Mouse (Mus musculus) midbrain, embryonic 15.5 days (tissue): ENCODE data around the gene Stk35. TPM values are rescaled to one million over a fixed set of nuclear protein-coding genes. Genes with fewer than 3 reads are reported as not detected.

Experiments
- ATAC-seq: fragments of 200-750 bp; cut with Nextera tagmentation; replicated peaks from 2 replicates; pipeline ENCODE4 v1.8.0; 2017; ENCODE audit warnings: moderate TSS enrichment
- H3K27ac ChIP-seq: fragments of 300-500 bp; sonication (generic); 2 replicates; pipeline ENCODE4 v1.5.1; 2015; ENCODE audit warnings: mild to moderate bottlenecking, inconsistent platforms
- H3K27me3 ChIP-seq: fragments of 300-500 bp; sonication (generic); replicated peaks from 2 replicates; pipeline ENCODE4 v1.6.1; 2015; ENCODE audit warnings: inconsistent platforms
- H3K36me3 ChIP-seq: fragments of 300-500 bp; sonication (generic); replicated peaks from 2 replicates; pipeline ENCODE4 v1.6.1; 2015; ENCODE audit warnings: inconsistent platforms
- H3K4me1 ChIP-seq: fragments of 300-500 bp; sonication (generic); 2 replicates; pipeline ENCODE4 v1.6.1; 2015; ENCODE audit warnings: inconsistent platforms
- H3K4me2 ChIP-seq: fragments of 300-500 bp; sonication (generic); 2 replicates; pipeline ENCODE4 v1.6.1; 2015; ENCODE audit warnings: inconsistent platforms, mild to moderate bottlenecking, moderate library complexity
- H3K4me3 ChIP-seq: fragments of 300-500 bp; sonication (generic); 2 replicates; pipeline ENCODE4 v1.5.1; 2015; ENCODE audit warnings: mild to moderate bottlenecking, inconsistent platforms
- H3K9ac ChIP-seq: fragments of 300-500 bp; sonication (generic); 2 replicates; pipeline ENCODE4 v1.6.1; 2015; ENCODE audit warnings: mild to moderate bottlenecking, inconsistent platforms
- H3K9me3 ChIP-seq: fragments of 300-500 bp; sonication (generic); 2 replicates; pipeline ENCODE4 v1.6.1; 2016; ENCODE audit warnings: inconsistent platforms
- WGBS: fragments of 180-500 bp; shearing (Covaris S2); methylation state at CpG from one replicate; pipeline ENCODE4 v1.1.7; 2015; ENCODE audit warnings: mixed read lengths; 5-methylcytosine and 5-hydroxymethylcytosine counted together
- polyA plus RNA-seq: library from polyadenylated mRNA; unstranded; fragments of >200 nt; fragmentation: Nextera tagmentation; extraction: Ambion mirVana; gene quantifications from 2 replicates; pipeline ENCODE4 v1.2.1, GENCODE M21; 2015

Stk35 gene
- polyA plus RNA-seq, 1 experiment from 2014 or later, result 8.6 TPM

- no peak overlapping the region for H3K27ac ChIP-seq
- H3K27me3 ChIP-seq, result no peaks in the 10 kb centered on the region
- peak; percentile 78 for ATAC-seq
- H3K9me3 ChIP-seq, result no peaks in the 10 kb centered on the region
- H3K9ac ChIP-seq, result no peak overlapping the region
- H3K4me3 ChIP-seq, result no peak overlapping the region
- WGBS, result 33% methylated on average over 3 of the region's 3 CpGs
- no peaks in the 10 kb centered on the region for H3K4me1 ChIP-seq
- no peak overlapping the region for H3K4me2 ChIP-seq
- H3K36me3 ChIP-seq, result no peaks in the 10 kb centered on the region
Observed at GRCm38 (mm10) chr2:129879817-129880216, 79.5 kb downstream of the Stk35 start.

- no peak overlapping the region for H3K27ac ChIP-seq
- H3K4me1 ChIP-seq, result no peaks in the 10 kb centered on the region
- 82% methylated on average over 7 of the region's 7 CpGs for WGBS
- H3K27me3 ChIP-seq, result no peaks in the 10 kb centered on the region
- H3K9ac ChIP-seq, result no peak overlapping the region
- ATAC-seq, result no peak
- H3K4me2 ChIP-seq, result no peak overlapping the region
- no peaks in the 10 kb centered on the region for H3K9me3 ChIP-seq
- H3K36me3 ChIP-seq, result no peaks in the 10 kb centered on the region
- H3K4me3 ChIP-seq, result no peak overlapping the region
Observed at GRCm38 (mm10) chr2:129880226-129880625, 79.9 kb downstream of the Stk35 start.

GRCm38 (mm10) chr2:129881886-129882285, 81.6 kb downstream of the Stk35 start:
- H3K9me3 ChIP-seq, result no peaks in the 10 kb centered on the region
- no peaks in the 10 kb centered on the region for H3K27me3 ChIP-seq
- no peak for ATAC-seq
- no peaks in the 10 kb centered on the region for H3K4me1 ChIP-seq
- no peak overlapping the region for H3K27ac ChIP-seq
- H3K4me2 ChIP-seq, result no peak overlapping the region
- H3K4me3 ChIP-seq, result no peak overlapping the region
- H3K36me3 ChIP-seq, result no peaks in the 10 kb centered on the region
- WGBS, result 50% methylated on average over 1 of the region's 1 CpGs
- H3K9ac ChIP-seq, result no peak overlapping the region

Other genes starting within 250 kb of the Stk35 start
- 39.5 and 40.5 TPM in 2 replicates for gene Sirpa, start 207.7 kb upstream of the Stk35 start, polyA plus RNA-seq
- 14.0 and 14.6 TPM in 2 replicates for gene Pdyn, start 100.7 kb upstream of the Stk35 start, polyA plus RNA-seq
- gene Tgm3, start 211.8 kb downstream of the Stk35 start, polyA plus RNA-seq, result 0.04 TPM in 1 of 2 replicates, not detected in the other